Mouse (Mus musculus) heart, postnatal 0 days (tissue): Measurements from ENCODE around the gene Rft1.

Source experiments
- CTCF ChIP-seq: IDR thresholded peaks from 2 replicates; pipeline ENCODE4 v1.5.1; 2016; ENCODE audit warnings: antibody characterized with exemption, control low read depth, low read depth
- EP300 ChIP-seq: IDR thresholded peaks from 2 replicates; pipeline ENCODE4 v1.6.1; 2016; ENCODE audit warnings: antibody characterized with exemption, low read depth

GRCm38 (mm10) chr14:30610304-30610703 is 43.9 kb upstream of the Rft1 start:
- TF ChIP-seq CTCF (no peak), EP300 (no peak)
